Mouse (Mus musculus): ENCODE measurements around the gene Nav2. TPM values are rescaled to one million over a fixed set of nuclear protein-coding genes. Genes with fewer than 3 reads are reported as not detected.

Nav2 gene
- polyA plus RNA-seq, 1 experiment from 2014 or later = 22.4 TPM

GRCm38 (mm10) chr7:49255053-49255452, 346.5 kb downstream of the Nav2 start:
- ATAC-seq = no peak
- Histone ChIP-seq H3K36me3 (ENCODE audit: insufficient read depth, low read length) (no peaks in the 10 kb centered on the region), H3K9ac (replicated peaks; ENCODE audit: low read depth) (no peak overlapping the region), H3K27me3 (replicated peaks; ENCODE audit: insufficient read depth, low read length) (no peaks in the 10 kb centered on the region), H3K9me3 (ENCODE audit: low read length) (no peaks in the 10 kb centered on the region), H3K4me1 (ENCODE audit: insufficient read depth, low read depth, low read length) (0 out of 2 replicates have a peak, but pooled peaks cover 7% of the 10 kb centered on the region), H3K27ac (ENCODE audit: low read length) (no peak overlapping the region), H3K4me2 (replicated peaks; ENCODE audit: low read depth, low read length) (no peak overlapping the region), H3K4me3 (ENCODE audit: low read depth, low read length) (no peak overlapping the region)
- 96% methylated on average over 5 of the region's 5 CpGs for WGBS
- no peak for DNase-seq (ENCODE audit: low spot score)
- TF ChIP-seq CTCF (IDR thresholded peaks at IDR 0.05) (peak; percentile 58), EP300 (IDR thresholded peaks at IDR 0.05) (no peak)

- Histone ChIP-seq H3K4me3 (ENCODE audit: low read depth, low read length) (no peak overlapping the region), H3K9me3 (ENCODE audit: low read length) (no peaks in the 10 kb centered on the region), H3K36me3 (ENCODE audit: insufficient read depth, low read length) (no peaks in the 10 kb centered on the region), H3K9ac (replicated peaks; ENCODE audit: low read depth) (no peak overlapping the region), H3K27ac (ENCODE audit: low read length) (peak overlapping the region; percentile 70), H3K27me3 (replicated peaks; ENCODE audit: insufficient read depth, low read length) (no peaks in the 10 kb centered on the region), H3K4me2 (replicated peaks; ENCODE audit: low read depth, low read length) (no peak overlapping the region), H3K4me1 (ENCODE audit: insufficient read depth, low read depth, low read length) (0 out of 2 replicates have a peak, but pooled peaks cover 4% of the 10 kb centered on the region)
- DNase-seq (ENCODE audit: low spot score) (no peak), ATAC-seq (peak; percentile 60)
- 70% methylated on average over 13 of the region's 13 CpGs for WGBS
- no peak for TF ChIP-seq EP300 (IDR thresholded peaks at IDR 0.05)
- no peak for TF ChIP-seq CTCF (IDR thresholded peaks at IDR 0.05)
Observed at GRCm38 (mm10) chr7:49257234-49257906, 348.9 kb downstream of the Nav2 start.

GRCm38 (mm10) chr7:49258088-49258487, 349.6 kb downstream of the Nav2 start:
- H3K27ac ChIP-seq (ENCODE audit: low read length) = peak overlapping the region; percentile 70
- peak; percentile 88 for ATAC-seq

GRCm38 (mm10) chr7:49261941-49262511, 353.5 kb downstream of the Nav2 start:
- WGBS = 49% methylated on average over 13 of the region's 13 CpGs

More at GRCm38 (mm10) chr7:49258088-49258487, 349.6 kb downstream of the Nav2 start:
- Histone ChIP-seq H3K9ac (replicated peaks; ENCODE audit: low read depth) (no peak overlapping the region), H3K36me3 (ENCODE audit: insufficient read depth, low read length) (no peaks in the 10 kb centered on the region), H3K4me2 (replicated peaks; ENCODE audit: low read depth, low read length) (no peak overlapping the region), H3K4me3 (ENCODE audit: low read depth, low read length) (no peak overlapping the region), H3K27me3 (replicated peaks; ENCODE audit: insufficient read depth, low read length) (no peaks in the 10 kb centered on the region), H3K4me1 (ENCODE audit: insufficient read depth, low read depth, low read length) (0 out of 2 replicates have a peak, but pooled peaks cover 4% of the 10 kb centered on the region), H3K9me3 (ENCODE audit: low read length) (no peaks in the 10 kb centered on the region)
- TF ChIP-seq CTCF (IDR thresholded peaks at IDR 0.05) (no peak), EP300 (IDR thresholded peaks at IDR 0.05) (peak; percentile 77)
- 55% methylated on average over 6 of the region's 6 CpGs for WGBS
- DNase-seq (ENCODE audit: low spot score) = peak; percentile 80

GRCm38 (mm10) chr7:49266422-49266821, 357.9 kb downstream of the Nav2 start:
- WGBS = 46% methylated on average over 6 of the region's 6 CpGs
- no peaks in the 10 kb centered on the region for H3K4me1 ChIP-seq (ENCODE audit: insufficient read depth, low read depth, low read length)
- ATAC-seq (no peak), DNase-seq (ENCODE audit: low spot score) (no peak)
- no peaks in the 10 kb centered on the region for H3K36me3 ChIP-seq (ENCODE audit: insufficient read depth, low read length)
- H3K4me2 ChIP-seq (replicated peaks; ENCODE audit: low read depth, low read length) = no peak overlapping the region
- H3K9ac ChIP-seq (replicated peaks; ENCODE audit: low read depth) = no peak overlapping the region
- no peaks in the 10 kb centered on the region for H3K9me3 ChIP-seq (ENCODE audit: low read length)
- no peak overlapping the region for H3K27ac ChIP-seq (ENCODE audit: low read length)
- H3K27me3 ChIP-seq (replicated peaks; ENCODE audit: insufficient read depth, low read length) = no peaks in the 10 kb centered on the region
- no peak overlapping the region for H3K4me3 ChIP-seq (ENCODE audit: low read depth, low read length)
- TF ChIP-seq EP300 (IDR thresholded peaks at IDR 0.05) (no peak), CTCF (IDR thresholded peaks at IDR 0.05) (no peak)

More at GRCm38 (mm10) chr7:49261941-49262511, 353.5 kb downstream of the Nav2 start:
- TF ChIP-seq CTCF (IDR thresholded peaks at IDR 0.05) = no peak
- no peak for TF ChIP-seq EP300 (IDR thresholded peaks at IDR 0.05)
- 0 out of 2 replicates have a peak, but pooled peaks cover 4% of the 10 kb centered on the region for H3K4me1 ChIP-seq (ENCODE audit: insufficient read depth, low read depth, low read length)
- ATAC-seq (no peak), DNase-seq (ENCODE audit: low spot score) (no peak)
- H3K36me3 ChIP-seq (ENCODE audit: insufficient read depth, low read length) = no peaks in the 10 kb centered on the region
- no peak overlapping the region for H3K9ac ChIP-seq (replicated peaks; ENCODE audit: low read depth)
- H3K27ac ChIP-seq (ENCODE audit: low read length) = no peak overlapping the region
- H3K9me3 ChIP-seq (ENCODE audit: low read length) = no peaks in the 10 kb centered on the region
- H3K4me2 ChIP-seq (replicated peaks; ENCODE audit: low read depth, low read length) = no peak overlapping the region
- H3K27me3 ChIP-seq (replicated peaks; ENCODE audit: insufficient read depth, low read length) = no peaks in the 10 kb centered on the region
- H3K4me3 ChIP-seq (ENCODE audit: low read depth, low read length) = no peak overlapping the region

- no peak overlapping the region for H3K4me2 ChIP-seq (replicated peaks; ENCODE audit: low read depth, low read length)
- H3K9ac ChIP-seq (replicated peaks; ENCODE audit: low read depth) = no peak overlapping the region
- no peak for TF ChIP-seq CTCF (IDR thresholded peaks at IDR 0.05)
- TF ChIP-seq EP300 (IDR thresholded peaks at IDR 0.05) = no peak
- H3K4me1 ChIP-seq (ENCODE audit: insufficient read depth, low read depth, low read length) = 0 out of 2 replicates have a peak, but pooled peaks cover 2% of the 10 kb centered on the region
- ATAC-seq = no peak
- H3K4me3 ChIP-seq (ENCODE audit: low read depth, low read length) = no peak overlapping the region
- H3K27me3 ChIP-seq (replicated peaks; ENCODE audit: insufficient read depth, low read length) = no peaks in the 10 kb centered on the region
- DNase-seq (ENCODE audit: low spot score) = no peak
- 76% methylated on average over 12 of the region's 12 CpGs for WGBS
- no peak overlapping the region for H3K27ac ChIP-seq (ENCODE audit: low read length)
- no peaks in the 10 kb centered on the region for H3K9me3 ChIP-seq (ENCODE audit: low read length)
- no peaks in the 10 kb centered on the region for H3K36me3 ChIP-seq (ENCODE audit: insufficient read depth, low read length)
Observed at GRCm38 (mm10) chr7:49267621-49268325, 359.3 kb downstream of the Nav2 start.

All from lung, postnatal 0 days (tissue).